Comparison of ENCODE assay signal across 15 mouse cellular contexts in genomic region chr6:56523938-56524866, GRCm38 (mm10). TPM values are rescaled to one million over a fixed set of nuclear protein-coding genes. Genes with fewer than 3 reads are reported as not detected.
DNase-seq lines count a peak whose midpoint lies in the region; ATAC-seq and TF ChIP-seq lines count a peak whose summit lies in the region.
"Had no signal": no experiment of that assay in that cellular context is flagged by ENCODE, and none has a peak within 500 bp of the region (broad histone marks: within the 10 kb centered on the region; RNA-seq: fewer than 3 reads in every experiment).

No protein-coding gene starts in this region.

- H3K9me3 ChIP-seq in midbrain, embryonic 16.5 days (replicated peaks; ENCODE audit: control insufficient read depth, low read length, poor library complexity, severe bottlenecking), result no peaks in the 10 kb centered on the region
- H3K9me3 ChIP-seq in lung, postnatal 0 days (ENCODE audit: low read length), result no peaks in the 10 kb centered on the region
- H3K9me3 ChIP-seq: hindbrain, embryonic 15.5 days; limb, embryonic 13.5 days had no signal

- no peaks in the 10 kb centered on the region for H3K4me1 ChIP-seq in midbrain, embryonic 16.5 days (ENCODE audit: control insufficient read depth, insufficient read depth, low read length)
- H3K4me1 ChIP-seq in lung, postnatal 0 days (ENCODE audit: insufficient read depth, low read depth, low read length), result no peaks in the 10 kb centered on the region
- H3K4me1 ChIP-seq: hindbrain, embryonic 15.5 days; limb, embryonic 13.5 days had no signal

- H3K9ac ChIP-seq in midbrain, embryonic 16.5 days (ENCODE audit: low read depth, low read length), result no peak overlapping the region
- no peak overlapping the region for H3K9ac ChIP-seq in lung, postnatal 0 days (replicated peaks; ENCODE audit: low read depth)
- H3K9ac ChIP-seq: hindbrain, embryonic 15.5 days; limb, embryonic 13.5 days; liver, postnatal 0 days had no signal

- no peak overlapping the region for H3K4me3 ChIP-seq in midbrain, embryonic 16.5 days (ENCODE audit: low read depth, low read length)
- H3K4me3 ChIP-seq in lung, postnatal 0 days (ENCODE audit: low read depth, low read length), result no peak overlapping the region
- H3K4me3 ChIP-seq: erythroblast, embryonic 14.5 days; hindbrain, embryonic 15.5 days; limb, embryonic 13.5 days had no signal

- ATAC-seq in midbrain, embryonic 16.5 days, result peak; percentile 58
- no peak for ATAC-seq in lung, postnatal 0 days
- ATAC-seq: liver, postnatal 0 days had no signal

- no peak overlapping the region for H3K4me2 ChIP-seq in midbrain, embryonic 16.5 days (ENCODE audit: low read length)
- no peak overlapping the region for H3K4me2 ChIP-seq in lung, postnatal 0 days (replicated peaks; ENCODE audit: low read depth, low read length)
- H3K4me2 ChIP-seq: hindbrain, embryonic 15.5 days; limb, embryonic 13.5 days had no signal

- H3K36me3 ChIP-seq in midbrain, embryonic 16.5 days (ENCODE audit: control insufficient read depth, insufficient read depth, low read length), result no peaks in the 10 kb centered on the region
- H3K36me3 ChIP-seq in lung, postnatal 0 days (ENCODE audit: insufficient read depth, low read length), result no peaks in the 10 kb centered on the region
- H3K36me3 ChIP-seq: hindbrain, embryonic 15.5 days; limb, embryonic 13.5 days had no signal

- no peak for TF ChIP-seq EP300 in lung, postnatal 0 days (IDR thresholded peaks at IDR 0.05)

- no peak for TF ChIP-seq CTCF in lung, postnatal 0 days (IDR thresholded peaks at IDR 0.05)

- peak; percentile 9 for DNase-seq in layer of hippocampus, adult 9-11 months
- no peak for DNase-seq in layer of hippocampus, adult 8-10 months (ENCODE audit: low spot score in 2 of 2)
- DNase-seq in cerebellum, adult 11 months, result peak; percentile 44
- peak; percentile 78 for DNase-seq in cerebellum, adult 9-11 months
- DNase-seq in frontal cortex, postnatal 14 days (ENCODE audit: low spot score in 2 of 2), result no peak
- no peak for DNase-seq in T-cell, adult 2 months (ENCODE audit: low spot score)
- no peak for DNase-seq in lung, postnatal 0 days (ENCODE audit: low spot score)
- DNase-seq: adrenal gland, postnatal 10 days; layer of hippocampus, postnatal 36 days; liver, postnatal 0 days; right cerebral cortex, postnatal 14 days had no signal

- WGBS in midbrain, embryonic 16.5 days, result 58% methylated on average over 6 of the region's 6 CpGs
- 89% methylated on average over 6 of the region's 6 CpGs for WGBS in lung, postnatal 0 days

- H3K27me3 ChIP-seq in midbrain, embryonic 16.5 days (ENCODE audit: control insufficient read depth, insufficient read depth, low read depth, low read length), result no peaks in the 10 kb centered on the region
- no peaks in the 10 kb centered on the region for H3K27me3 ChIP-seq in lung, postnatal 0 days (replicated peaks; ENCODE audit: insufficient read depth, low read length)
- H3K27me3 ChIP-seq: hindbrain, embryonic 15.5 days; limb, embryonic 13.5 days had no signal

- H3K27ac ChIP-seq in midbrain, embryonic 16.5 days (ENCODE audit: low read length), result no peak overlapping the region
- H3K27ac ChIP-seq in lung, postnatal 0 days (ENCODE audit: low read length), result no peak overlapping the region
- H3K27ac ChIP-seq: hindbrain, embryonic 15.5 days; limb, embryonic 13.5 days had no signal

RNA-seq across cellular contexts. Expression of gene Pde1c, which starts 44.7 kb away (rescaled TPM):
- total RNA-seq in layer of hippocampus, adult 8-10 months (2022), result 1 to 10 TPM; 5.0 to 7.2 (median 5.5) TPM
- polyA plus RNA-seq in midbrain, embryonic 16.5 days (2015; fragmentation: Nextera tagmentation; extraction: Ambion mirVana), result 7.4 and 8.7 TPM in 2 replicates
- polyA plus RNA-seq in lung, postnatal 0 days (2015; fragmentation: Nextera tagmentation; extraction: Ambion mirVana), result 0.26 and 0.52 TPM in 2 replicates

Comparison
In these comparisons a context has a peak if more than half of its experiments do, and no peak if none do; other contexts are left out.
1. DNase-seq: peak in layer of hippocampus, adult 9-11 months (single experiment), cerebellum, adult 11 months (single experiment) and cerebellum, adult 9-11 months (single experiment); none in layer of hippocampus, adult 8-10 months (0 of 2), frontal cortex, postnatal 14 days (0 of 2), T-cell, adult 2 months (single experiment) and lung, postnatal 0 days (single experiment).